Mouse (Mus musculus): ENCODE results near the gene Vangl1. TPM values are rescaled to one million over a fixed set of nuclear protein-coding genes. Genes with fewer than 3 reads are reported as not detected.
A peak's percentile ranks its signal among the peaks of the same experiment; 100 is the strongest.
"Not testable (repeated sequence)": the region's sequence is repeated elsewhere in the genome, so short reads cannot be mapped to it uniquely, and the experiment has no call there.

The Vangl1 gene
- total RNA-seq, 2 experiments from 2014 or later: 3.4 to 6.0 TPM

DNA sequence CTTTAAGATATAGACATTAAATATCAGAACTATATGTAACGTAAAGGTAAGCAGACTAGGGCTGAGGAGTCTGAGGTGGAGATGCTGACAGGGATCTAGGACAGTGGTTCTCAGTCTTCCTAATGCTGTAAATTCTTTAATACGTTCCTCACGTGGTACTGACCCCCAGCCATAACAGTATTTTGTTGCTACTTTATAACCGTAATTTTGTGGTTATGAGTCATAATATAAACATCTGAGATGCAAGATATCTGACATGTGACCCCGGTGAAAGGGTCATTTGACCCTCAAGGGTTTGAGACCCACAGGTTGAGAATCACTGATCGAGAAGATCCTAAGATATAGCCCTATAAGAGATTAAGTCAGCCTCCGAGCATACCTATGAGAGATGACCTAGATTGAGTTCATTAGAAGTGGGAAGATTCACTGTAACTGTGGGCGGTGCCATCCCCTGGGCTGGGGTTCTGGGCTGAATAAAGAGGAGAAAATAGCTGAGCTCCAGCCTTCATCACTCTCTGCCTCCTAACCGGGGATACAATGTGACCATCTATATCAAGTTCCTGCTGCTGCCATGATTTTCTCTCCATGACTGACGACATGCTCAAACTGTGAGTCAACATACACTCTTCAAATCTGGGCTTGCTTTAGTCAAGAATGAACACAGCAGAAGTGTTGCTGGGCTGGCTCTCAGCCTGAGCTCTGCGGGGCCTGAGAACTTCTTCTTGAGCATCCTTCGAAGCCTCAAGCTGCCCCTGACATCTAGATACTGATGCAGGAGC is 26.5 kb downstream of the Vangl1 start:
- intact Hi-C loops (cut with DNase I): no loop called here
- no peak for DNase-seq (ENCODE audit: low spot score in 2 of 2)

DNA sequence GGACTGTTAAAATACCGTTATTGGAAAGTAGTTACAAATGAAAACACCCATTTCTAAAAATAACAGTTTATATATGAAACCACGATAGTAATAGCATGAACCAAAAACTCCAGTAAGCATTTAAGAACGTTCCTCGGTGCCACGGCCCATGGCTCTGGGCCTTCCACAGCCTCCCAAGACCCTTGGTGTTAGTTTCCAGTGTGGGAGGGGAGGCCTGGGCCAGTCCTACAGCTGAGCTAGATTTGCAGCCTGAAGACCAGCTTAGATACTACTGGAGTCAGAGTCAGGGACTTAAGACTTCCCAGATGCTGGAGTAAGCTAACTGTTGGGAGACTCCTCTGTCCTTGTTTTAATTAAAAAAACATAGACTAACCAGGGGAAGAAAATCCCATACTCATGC is 28.4 kb downstream of the Vangl1 start:
- intact Hi-C loops (cut with DNase I): no loop called here
- DNase-seq (ENCODE audit: low spot score in 2 of 2): no peak

DNA sequence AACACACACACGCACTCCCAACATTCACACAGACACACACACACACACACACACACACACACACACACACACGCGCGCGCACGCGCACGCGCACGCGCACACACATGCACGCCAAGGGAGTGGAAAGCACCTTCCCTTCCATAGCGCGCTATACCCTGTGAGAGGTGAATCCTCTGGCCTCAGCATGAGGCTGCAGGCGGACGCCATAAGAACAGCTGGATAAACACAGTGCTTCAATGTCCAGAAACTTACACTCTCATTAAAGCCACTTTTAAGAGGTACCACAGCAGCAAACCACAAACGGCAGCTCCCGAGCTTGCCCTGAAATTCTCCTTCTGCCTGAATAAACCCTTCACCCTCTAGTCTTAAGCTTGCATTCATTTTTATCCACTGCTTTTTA is 28.8 kb downstream of the Vangl1 start:
- no peak for DNase-seq (ENCODE audit: low spot score in 2 of 2)
- intact Hi-C loops (cut with DNase I): no loop called here

DNA sequence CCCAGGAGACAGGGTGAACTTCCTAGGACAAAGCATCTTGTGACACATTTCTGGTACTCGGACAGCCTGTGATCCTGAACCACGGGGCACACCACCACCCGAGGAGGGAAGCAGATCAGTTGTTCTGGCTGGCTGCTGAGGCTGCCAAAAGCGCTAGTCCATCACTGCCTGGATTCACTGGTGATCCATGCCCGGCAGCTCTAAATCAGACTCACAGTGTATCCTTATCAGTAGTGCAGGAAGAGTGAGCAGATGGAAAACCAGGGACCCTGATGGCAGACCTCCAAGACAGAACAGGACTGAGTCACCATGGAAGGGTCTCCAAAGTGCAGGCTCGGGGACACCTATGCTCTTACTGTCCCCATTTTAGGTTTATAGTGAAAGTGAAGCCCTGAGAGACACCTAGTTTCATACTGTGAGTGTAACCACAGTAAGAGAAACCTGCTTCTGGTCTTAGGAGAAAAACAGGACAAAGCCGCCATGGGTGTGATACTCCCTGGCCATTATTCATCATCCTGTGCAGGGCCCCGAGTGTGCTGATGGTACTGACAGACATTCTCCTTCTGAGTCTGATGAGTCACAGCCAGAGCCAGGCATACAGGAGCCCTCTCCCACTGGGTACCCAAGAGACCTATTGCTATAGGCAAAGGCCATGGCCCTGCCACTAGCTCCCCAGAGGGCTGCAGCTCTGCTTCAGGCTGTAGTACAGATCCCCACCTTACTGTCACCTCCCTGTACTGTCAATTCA is 30.2 kb downstream of the Vangl1 start:
- intact Hi-C loops (cut with DNase I): no loop called here
- no peak for DNase-seq (ENCODE audit: low spot score in 2 of 2)

DNA sequence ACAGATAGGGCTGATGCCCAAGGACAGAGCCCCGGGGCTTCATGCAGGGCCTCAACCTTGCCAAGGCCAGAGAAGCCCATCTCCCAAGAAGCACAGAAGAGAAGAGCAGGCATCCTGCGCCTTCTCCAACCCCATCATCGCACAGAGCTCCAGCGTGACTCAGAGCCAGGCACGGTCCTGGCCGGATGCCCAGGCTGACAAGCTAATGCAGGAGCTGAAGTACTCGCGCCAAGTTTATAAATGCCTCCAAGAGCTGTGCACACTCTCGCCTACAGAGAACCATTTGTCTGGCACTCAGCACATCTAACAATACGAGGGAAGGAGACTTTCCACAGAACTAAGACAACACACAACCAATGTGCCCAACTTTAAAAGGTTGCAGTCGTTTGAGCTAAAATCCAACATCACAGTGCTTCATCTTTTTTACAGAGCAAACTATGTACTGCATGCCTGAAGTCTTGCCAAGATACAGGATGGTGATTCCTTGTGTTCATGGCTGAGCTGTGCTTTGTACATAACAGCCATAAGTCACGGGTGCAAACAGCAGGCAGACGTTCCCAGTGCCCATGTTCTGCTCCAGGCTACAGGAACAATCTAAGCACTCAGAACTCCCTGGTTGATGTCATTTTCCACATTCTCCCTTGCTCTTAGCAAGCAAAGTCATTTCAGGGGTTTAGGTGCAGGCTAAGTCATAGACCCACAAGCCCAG is 35.1 kb downstream of the Vangl1 start:
- intact Hi-C loops (cut with DNase I): loop anchor here (5.0 kb wide), 1 partner anchor 33 kb away; the partner anchor contains the start of gene Vangl1
- DNase-seq (ENCODE audit: low spot score in 2 of 2): peak; percentile 94 to 95

DNA sequence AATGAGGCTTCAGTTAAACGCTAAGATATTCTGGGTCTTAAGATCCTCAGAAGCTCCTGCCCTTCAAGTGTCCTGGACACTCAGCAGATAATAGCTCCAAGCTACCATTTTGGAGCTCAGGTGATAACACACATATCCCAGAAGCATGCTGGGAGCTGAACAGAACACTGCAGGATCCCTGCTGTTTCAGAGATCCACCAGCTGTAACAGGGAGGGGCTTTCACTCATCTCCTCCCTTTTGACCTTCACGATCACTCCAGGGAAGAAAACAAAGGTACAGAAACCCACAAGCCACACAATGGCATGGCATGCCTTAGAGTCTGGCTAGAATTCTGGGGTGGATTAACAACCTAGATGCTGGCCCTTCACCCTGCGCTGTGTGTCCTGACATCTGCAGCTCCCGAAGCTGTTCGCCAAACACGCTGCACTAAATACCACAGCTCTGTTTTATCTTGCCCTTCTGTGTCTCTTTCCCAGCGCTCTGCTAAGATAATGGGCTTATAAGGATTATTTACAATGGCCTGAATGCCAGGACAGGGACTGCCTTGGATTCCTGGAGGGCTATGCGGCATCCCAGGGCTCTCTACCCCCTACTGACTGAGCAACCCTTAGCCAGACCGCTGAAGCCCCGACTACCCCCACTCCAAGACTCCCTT is 36.8 kb downstream of the Vangl1 start:
- no peak for DNase-seq (ENCODE audit: low spot score in 2 of 2)
- intact Hi-C loops (cut with DNase I): loop anchor here (5.0 kb wide), 1 partner anchor 35 kb away; the partner anchor contains the start of gene Vangl1

DNA sequence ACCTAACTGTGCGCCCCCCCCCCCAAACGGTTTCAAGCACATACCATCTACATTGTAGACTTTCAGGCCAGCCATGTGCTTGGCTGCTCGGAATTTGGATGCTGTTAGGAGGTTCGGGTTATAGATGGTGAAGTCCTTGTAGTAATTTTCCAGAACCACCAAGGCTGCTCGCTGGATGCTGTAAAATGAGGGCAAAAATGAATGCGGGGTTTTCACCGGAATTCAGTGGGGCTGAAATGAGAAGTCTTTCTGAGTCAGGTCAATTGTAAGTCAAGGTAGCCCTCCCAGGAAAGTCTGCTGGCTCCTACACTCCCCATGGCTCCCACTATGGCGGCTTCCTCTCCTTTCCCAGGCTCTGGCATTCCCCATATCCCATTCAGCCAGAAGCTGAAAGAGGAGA is 37.7 kb downstream of the Vangl1 start:
- intact Hi-C loops (cut with DNase I): loop anchor here (5.0 kb wide), 1 partner anchor 36 kb away; the partner anchor contains the start of gene Vangl1
- no peak for DNase-seq (ENCODE audit: low spot score in 2 of 2)

DNA sequence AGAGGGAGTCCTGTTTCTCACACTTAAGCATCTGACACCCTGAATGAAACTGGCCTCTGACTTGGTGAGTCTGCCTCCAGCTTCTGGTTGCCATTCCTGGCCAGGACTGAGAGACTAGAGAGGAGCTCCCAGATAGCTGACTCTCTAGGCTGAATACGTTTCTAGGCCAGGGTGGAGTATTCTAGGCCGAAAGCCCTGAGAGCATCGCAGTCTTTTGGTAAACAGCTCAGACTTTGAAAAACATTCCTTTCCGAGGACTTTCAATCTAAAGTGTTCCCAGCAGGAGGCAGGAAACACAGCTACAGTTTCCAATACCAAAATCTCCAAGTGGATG is 38.2 kb downstream of the Vangl1 start:
- no peak for DNase-seq (ENCODE audit: low spot score in 2 of 2)
- intact Hi-C loops (cut with DNase I): loop anchor here (5.0 kb wide), 1 partner anchor 36 kb away; the partner anchor contains the start of gene Vangl1

DNA sequence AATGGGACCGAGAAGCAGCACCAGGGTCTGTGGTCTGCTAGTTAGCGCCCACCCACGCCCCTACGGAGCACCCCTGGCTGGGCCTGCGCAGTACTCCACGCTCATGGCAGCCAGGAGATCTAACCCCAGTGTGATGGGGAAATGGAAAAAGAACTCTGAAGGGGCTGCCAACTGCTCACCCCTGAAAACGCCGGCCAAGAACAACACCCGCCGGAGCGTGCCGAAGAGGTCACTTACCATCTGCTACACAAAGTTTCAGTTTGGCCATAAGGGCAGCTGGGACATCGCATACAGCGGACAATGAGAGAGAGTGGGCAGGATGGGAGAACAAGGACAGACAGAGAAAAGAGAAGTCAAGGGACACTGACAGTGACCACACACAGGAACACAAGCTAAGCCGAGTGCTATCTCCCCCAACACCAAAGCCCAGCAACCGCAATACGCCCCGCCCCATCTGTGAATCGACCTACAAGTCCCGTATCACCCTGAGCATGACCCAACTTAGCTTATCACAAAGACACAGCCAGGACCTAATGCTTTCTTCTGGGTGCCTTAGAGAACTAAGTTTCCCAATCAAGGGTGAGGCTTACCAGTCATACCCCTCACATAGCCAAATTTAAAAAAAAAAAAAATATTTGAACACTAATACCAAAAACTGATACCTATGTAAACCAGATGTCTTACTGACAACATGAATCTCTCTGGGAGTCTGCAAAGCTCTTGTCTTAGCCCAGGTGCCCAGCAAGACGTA is 38.8 kb downstream of the Vangl1 start:
- intact Hi-C loops (cut with DNase I): loop anchor here (5.0 kb wide), 1 partner anchor 37 kb away; the partner anchor contains the start of gene Vangl1

DNA sequence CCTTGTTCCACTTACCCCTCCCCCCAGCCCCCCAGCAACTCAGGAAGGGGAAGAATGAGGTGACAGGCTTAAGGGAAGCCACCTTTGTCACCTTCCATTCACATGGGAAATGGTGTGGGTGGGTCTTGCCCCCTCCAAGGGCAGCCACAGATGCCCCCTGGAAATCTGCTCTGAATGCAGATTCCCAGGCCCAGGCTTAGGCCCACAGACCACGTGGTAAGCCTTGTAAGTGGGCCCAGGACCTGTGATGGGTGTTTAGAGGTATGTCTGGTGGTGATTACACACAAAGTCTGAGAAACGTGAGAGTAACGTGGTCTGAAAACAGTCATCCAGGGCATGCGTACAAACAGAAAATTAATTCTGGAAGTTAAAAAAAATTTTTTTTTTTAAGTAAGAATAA is 39.6 kb downstream of the Vangl1 start:
- DNase-seq (ENCODE audit: low spot score in 2 of 2): no peak
- intact Hi-C loops (cut with DNase I): loop anchor here (5.0 kb wide), 1 partner anchor 37 kb away; the partner anchor contains the start of gene Vangl1

More for the DNA sequence above, 38.8 kb downstream of the Vangl1 start:
- no peak for DNase-seq (ENCODE audit: low spot score in 2 of 2)

DNA sequence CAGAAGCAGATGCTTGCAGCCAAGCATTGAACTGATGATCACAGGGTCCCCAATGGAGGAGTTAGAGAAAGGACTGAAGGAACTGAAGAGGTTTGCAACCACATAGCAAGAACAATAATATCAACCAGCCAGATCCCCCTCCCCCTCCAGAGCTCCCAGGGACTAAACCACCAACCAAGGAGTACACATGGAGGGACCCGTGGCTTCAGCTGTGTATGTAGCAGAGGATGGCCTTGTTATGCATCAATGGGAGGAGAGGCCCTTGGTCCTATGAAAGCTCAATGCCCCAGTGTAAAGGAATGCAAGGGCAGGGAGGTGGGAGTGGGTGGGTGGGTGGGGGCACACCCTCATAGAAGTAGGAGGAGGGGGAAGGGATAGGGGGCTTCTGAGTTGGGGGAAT is 40.6 kb downstream of the Vangl1 start:
- intact Hi-C loops (cut with DNase I); DNase-seq (ENCODE audit: low spot score in 2 of 2): not testable (repeated sequence)

DNA sequence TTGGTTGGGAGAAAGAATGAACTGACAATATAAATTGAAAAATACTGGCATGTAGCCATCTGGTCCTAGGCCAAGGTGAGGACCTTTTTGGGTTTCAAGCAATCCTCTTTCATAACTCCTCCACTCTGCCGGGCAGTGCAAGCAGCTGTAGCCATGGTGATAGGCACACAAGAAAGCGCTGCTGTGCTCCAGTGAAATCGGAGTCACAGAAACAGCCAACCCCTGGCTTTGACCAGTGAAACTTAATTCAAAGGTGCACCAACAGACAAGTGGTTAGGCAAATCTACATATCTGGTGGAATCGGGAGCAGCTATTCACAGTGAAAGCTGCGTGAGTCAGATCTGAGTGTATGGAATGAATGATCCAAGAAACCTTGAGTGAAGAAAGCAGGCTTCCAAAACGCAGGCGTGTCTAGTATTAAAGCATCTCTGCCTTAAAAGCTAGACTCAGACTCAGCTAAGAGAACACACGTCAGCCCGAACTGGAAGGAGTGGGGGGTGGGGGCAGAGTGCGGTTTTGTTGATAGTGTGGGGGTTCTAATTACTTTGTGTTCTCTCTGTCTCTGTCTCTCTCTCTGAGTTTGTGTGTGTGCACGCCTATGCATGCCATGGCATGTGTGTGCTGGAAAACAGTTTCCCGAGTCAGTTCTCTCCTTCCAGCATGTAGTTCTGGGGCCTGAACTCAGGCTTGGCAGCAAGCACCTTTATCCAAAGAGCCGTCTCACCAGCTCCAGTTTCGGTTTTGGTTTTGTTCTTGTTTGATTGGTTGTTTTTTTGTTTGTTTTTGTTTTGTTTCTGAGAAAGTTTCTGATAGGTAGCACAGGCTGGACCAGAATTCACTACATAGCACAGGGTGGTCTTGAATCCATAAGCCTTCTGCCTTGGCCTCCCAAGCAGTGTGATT is 44.8 kb downstream of the Vangl1 start:
- intact Hi-C loops (cut with DNase I): no loop called here
- no peak for DNase-seq (ENCODE audit: low spot score in 2 of 2)

DNA sequence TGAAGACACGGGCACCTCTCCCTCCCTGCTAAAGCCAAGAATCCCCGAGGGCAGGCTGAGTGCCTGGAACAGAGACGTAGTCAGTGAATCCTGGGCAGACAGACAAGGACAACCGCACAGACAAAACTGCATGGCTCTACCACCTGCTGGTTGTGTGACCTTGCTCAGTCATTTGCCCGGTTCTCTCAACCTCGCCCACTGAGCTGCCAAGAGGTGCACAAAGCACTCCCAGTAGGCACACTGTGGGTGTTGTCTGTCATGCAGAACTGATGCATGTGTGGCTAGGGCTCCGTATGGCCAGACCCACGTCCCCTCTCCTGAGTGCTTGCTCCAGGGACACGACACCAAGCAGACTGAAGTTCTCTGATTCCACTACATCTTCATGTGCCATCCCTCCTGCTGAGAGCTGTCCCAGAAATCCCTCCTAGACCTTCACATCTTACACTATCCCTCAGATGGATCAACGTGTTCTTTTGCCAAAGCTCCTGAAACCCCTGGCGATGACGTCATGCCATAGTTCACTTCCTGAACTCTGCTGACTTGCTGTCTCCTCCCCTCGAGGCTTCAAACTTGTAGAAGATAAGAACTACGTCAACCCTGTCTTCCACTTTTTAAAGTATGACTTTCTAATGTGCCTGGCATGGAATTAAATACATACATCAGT is 45.6 kb downstream of the Vangl1 start:
- no peak for DNase-seq (ENCODE audit: low spot score in 2 of 2)
- intact Hi-C loops (cut with DNase I): no loop called here

DNA sequence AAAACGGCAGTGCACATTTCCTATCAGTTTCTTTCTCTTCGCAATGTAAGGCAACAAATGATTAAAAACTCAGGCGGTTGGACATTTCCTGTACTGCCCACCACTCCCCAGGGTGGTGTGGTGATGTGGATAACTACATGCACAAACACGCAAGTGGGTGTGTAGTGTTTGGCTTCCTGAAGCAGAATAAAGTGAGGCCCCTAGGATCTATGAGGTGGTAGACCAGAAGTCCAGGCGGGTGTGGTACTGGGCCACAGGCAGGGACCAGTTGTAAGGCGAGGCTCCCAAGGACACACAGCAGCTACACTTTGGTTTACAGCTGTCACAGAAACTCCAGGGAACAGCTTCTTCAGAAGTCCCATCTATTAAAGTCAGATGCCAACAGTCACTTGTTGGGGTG is 46.8 kb downstream of the Vangl1 start:
- no peak for DNase-seq (ENCODE audit: low spot score in 2 of 2)
- intact Hi-C loops (cut with DNase I): no loop called here

DNA sequence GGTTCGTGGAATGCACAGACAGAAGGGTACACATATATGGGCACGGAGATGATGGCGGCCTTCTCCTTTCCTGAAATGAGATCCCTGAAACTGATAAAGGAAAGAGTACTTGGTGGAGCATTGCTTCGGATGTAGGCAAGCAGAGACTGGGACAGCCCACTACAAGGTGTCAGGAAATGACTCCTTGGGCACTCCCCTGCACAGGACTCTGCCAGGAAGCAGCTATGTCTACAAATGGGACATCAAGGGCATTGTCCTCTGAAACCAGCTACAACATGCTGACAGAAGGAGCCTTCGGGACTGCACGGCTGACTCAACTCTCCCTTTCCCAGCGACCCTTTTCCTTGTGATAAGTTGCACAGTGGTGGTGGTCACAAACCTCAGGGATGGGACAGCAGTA is 47.8 kb downstream of the Vangl1 start:
- intact Hi-C loops (cut with DNase I): no loop called here
- DNase-seq (ENCODE audit: low spot score in 2 of 2): no peak

DNA sequence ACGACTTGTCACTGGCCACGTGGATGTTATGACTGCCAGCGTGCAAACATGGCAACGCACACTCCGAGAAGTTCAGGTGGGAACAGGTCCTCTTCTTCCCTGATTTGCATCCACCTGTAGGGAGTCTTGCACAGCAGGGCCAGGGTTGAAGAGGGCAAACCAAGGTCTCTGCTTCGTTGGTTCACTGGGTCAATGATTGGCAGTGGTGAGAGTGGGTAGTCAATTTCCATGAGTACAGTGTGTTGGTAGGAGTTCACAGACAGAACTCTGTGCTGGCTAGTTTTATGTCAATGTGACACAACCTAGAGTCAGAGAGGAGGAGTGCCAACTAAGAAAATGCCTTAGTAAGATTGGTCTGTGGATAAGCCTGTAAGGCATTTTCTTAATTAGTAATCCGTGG is 50.4 kb downstream of the Vangl1 start:
- intact Hi-C loops (cut with DNase I): no loop called here

DNA sequence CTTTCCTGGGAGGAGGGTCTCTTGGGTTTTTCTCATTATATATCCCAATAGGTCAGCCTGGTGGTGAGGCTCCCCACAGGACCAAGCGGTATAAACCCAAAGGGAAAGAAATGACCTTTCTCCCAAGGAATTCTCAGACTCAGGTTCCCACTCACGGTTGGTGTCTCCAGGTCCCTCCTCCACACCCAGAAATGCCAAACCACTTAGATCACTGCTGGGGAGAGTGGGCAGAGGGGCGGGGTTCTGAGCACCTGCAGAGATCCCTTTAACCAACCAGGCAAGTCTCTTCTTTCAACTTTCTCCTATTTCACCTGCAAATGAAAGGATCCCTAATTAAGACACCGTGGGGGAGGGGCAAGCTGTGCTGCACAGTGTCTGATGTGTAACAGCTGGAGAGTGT is 51.6 kb downstream of the Vangl1 start:
- DNase-seq (ENCODE audit: low spot score in 2 of 2): no peak
- intact Hi-C loops (cut with DNase I): no loop called here

More for the DNA sequence above, 50.4 kb downstream of the Vangl1 start:
- no peak for DNase-seq (ENCODE audit: low spot score in 2 of 2)

DNA sequence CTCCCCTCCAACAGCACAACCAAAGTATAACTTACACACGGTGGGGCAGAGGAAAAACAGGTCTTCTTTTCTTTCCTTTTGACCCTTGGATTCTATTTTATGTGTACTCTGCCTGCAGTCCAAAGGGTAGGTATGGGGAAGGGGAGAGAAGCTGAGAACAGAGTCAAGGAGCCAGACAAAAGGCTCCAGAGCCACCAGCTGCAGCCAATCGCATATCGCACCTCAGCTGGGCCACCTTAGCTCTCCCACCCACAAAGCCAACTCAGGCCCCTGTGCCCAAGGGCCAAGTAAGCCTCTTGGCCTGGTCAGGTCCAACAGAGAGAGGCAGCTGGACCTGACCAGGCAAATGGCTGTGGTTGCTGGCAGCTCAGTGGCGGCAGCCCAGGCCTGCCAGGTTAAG is 52.0 kb downstream of the Vangl1 start:
- DNase-seq (ENCODE audit: low spot score in 2 of 2): no peak
- intact Hi-C loops (cut with DNase I): no loop called here
